ENCODE assay signal across 26 mouse cellular contexts in the genomic region with DNA sequence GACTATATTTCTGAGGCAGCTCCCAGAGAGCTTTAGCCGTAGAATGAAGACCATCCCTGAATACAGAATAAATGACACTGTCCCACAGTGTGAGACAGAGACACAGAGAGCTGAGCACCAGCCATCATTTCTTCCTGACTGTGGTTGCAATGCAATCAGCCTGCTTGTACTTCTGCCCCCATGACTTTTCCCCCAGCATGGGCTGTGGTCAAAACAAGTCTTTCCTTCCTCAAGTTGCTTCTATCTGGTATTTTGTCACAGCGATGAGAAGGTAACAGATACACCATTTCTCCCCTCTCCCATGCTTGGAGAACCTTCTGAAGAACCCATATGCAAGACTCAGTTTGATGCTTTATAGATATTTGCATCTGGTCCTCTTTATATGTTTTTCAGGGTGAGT. TPM values are rescaled to one million over a fixed set of nuclear protein-coding genes. Genes with fewer than 3 reads are reported as not detected.
DNase-seq lines count a peak whose midpoint lies in the region; ATAC-seq and TF ChIP-seq lines count a peak whose summit lies in the region.
"Had no signal": no experiment of that assay in that cellular context is flagged by ENCODE, and none has a peak within 500 bp of the region (broad histone marks: within the 10 kb centered on the region; RNA-seq: fewer than 3 reads in every experiment).

No protein-coding gene starts in this region.

- TF ChIP-seq EP300 in MEL (IDR thresholded peaks at IDR 0.05; ENCODE audit: low read depth in 1 of 2, low read length in 2 of 2), result no peak

- TF ChIP-seq POLR2A in MEL (IDR thresholded peaks at IDR 0.05; ENCODE audit: control insufficient read depth in 1 of 2, insufficient read depth in 1 of 2, low read depth in 1 of 2, low read length in 2 of 2, poor library complexity in 1 of 2), result no peak

- H3K9me3 ChIP-seq in megakaryocyte, embryonic 14.5 days, result peaks cover 13% of the 10 kb centered on the region
- H3K9me3 ChIP-seq in MEL (replicated peaks; ENCODE audit: insufficient read depth, low read length), result no peaks in the 10 kb centered on the region
- H3K9me3 ChIP-seq: embryonic facial prominence, embryonic 10.5 days; embryonic facial prominence, embryonic 12.5 days; forebrain, embryonic 13.5 days; forebrain, embryonic 15.5 days; G1E had no signal

- H3K27ac ChIP-seq in MEL (ENCODE audit: control insufficient read depth, low read depth, low read length), result no peak overlapping the region
- H3K27ac ChIP-seq: embryonic facial prominence, embryonic 10.5 days; embryonic facial prominence, embryonic 12.5 days; forebrain, embryonic 13.5 days; forebrain, embryonic 15.5 days had no signal

- TF ChIP-seq RAD21 in MEL (IDR thresholded peaks at IDR 0.05; ENCODE audit: low read depth, low read length), result no peak

- H3K36me3 ChIP-seq in megakaryocyte, embryonic 14.5 days (replicated peaks; ENCODE audit: low read length), result no peaks in the 10 kb centered on the region
- H3K36me3 ChIP-seq in MEL (ENCODE audit: control insufficient read depth in 1 of 2, insufficient read depth in 2 of 2, low read length in 2 of 2), result peaks cover 0 to 7% of the 10 kb centered on the region in 2 experiments; a peak in 2 of 4 replicates
- H3K36me3 ChIP-seq: embryonic facial prominence, embryonic 10.5 days; embryonic facial prominence, embryonic 12.5 days; forebrain, embryonic 15.5 days; G1E had no signal

- peaks cover 44% of the 10 kb centered on the region for H3K4me1 ChIP-seq in megakaryocyte, embryonic 14.5 days
- H3K4me1 ChIP-seq in MEL (ENCODE audit: control insufficient read depth in 1 of 2, insufficient read depth in 2 of 2, low read length in 2 of 2), result peaks cover 0 to 14% of the 10 kb centered on the region in 2 experiments; a peak in 2 of 4 replicates
- H3K4me1 ChIP-seq: forebrain, embryonic 13.5 days; forebrain, embryonic 15.5 days had no signal

- H3K79me2 ChIP-seq in MEL (ENCODE audit: control insufficient read depth, insufficient read depth, low read length, poor library complexity), result no peaks in the 10 kb centered on the region

- DNase-seq in MEL (ENCODE audit: low read depth, low spot score), result peak; percentile 31
- peak; percentile 7 for DNase-seq in adipocyte (ENCODE audit: low spot score)
- no peak for DNase-seq in cerebellum, postnatal 14 days
- no peak for DNase-seq in urinary bladder, postnatal 10 days (ENCODE audit: low spot score)
- no peak for DNase-seq in layer of hippocampus, postnatal 10 days (ENCODE audit: low spot score in 2 of 2)
- DNase-seq: adrenal gland, adult 2 months; adrenal gland, postnatal 10 days; adrenal gland, postnatal 25 days; B cell, adult 2 months; cerebellum, adult 11-12 months; cerebellum, adult 2 months; cerebellum, adult 9-10 months; cerebellum, postnatal 10 days; cerebellum, postnatal 36 days; forebrain, postnatal 0 days had no signal

- no peak for ATAC-seq in megakaryocyte, adult 5-6 weeks (ENCODE audit: poor library complexity, severe bottlenecking)
- 0 out of 2 replicates have a peak, but pooled peaks have one; percentile 9 for ATAC-seq in common myeloid progenitor, adult 5-6 weeks (replicated peaks; ENCODE audit: low read depth, poor library complexity, severe bottlenecking)
- ATAC-seq: activated CD4-positive, CD25-positive, alpha-beta regulatory T cell, adult 4 months; CD4-positive, CD25-positive, alpha-beta regulatory T cell, adult 4 months; forebrain, embryonic 13.5 days; forebrain, embryonic 15.5 days; forebrain, postnatal 0 days had no signal

- TF ChIP-seq CTCF in MEL (IDR thresholded peaks at IDR 0.05 in 2 of 3, conservative IDR thresholded peaks at IDR 0.05 in 1 of 3; ENCODE audit: control insufficient read depth in 1 of 3, insufficient read depth in 1 of 3, low read depth in 2 of 3, low read length in 3 of 3, poor library complexity in 1 of 3, severe bottlenecking in 1 of 3), result no peak

- no peak overlapping the region for H3K9ac ChIP-seq in MEL (ENCODE audit: control insufficient read depth, low read depth, low read length, poor library complexity, severe bottlenecking)
- H3K9ac ChIP-seq: embryonic facial prominence, embryonic 12.5 days; forebrain, embryonic 13.5 days; forebrain, embryonic 15.5 days; forebrain, postnatal 0 days had no signal

- peaks cover 63% of the 10 kb centered on the region for H3K27me3 ChIP-seq in megakaryocyte, embryonic 14.5 days (replicated peaks)
- no peaks in the 10 kb centered on the region for H3K27me3 ChIP-seq in MEL (ENCODE audit: control insufficient read depth in 1 of 2, insufficient read depth in 2 of 2, low read length in 2 of 2)
- H3K27me3 ChIP-seq: CH12.LX; embryonic facial prominence, embryonic 12.5 days; forebrain, embryonic 13.5 days; forebrain, embryonic 15.5 days had no signal

- H3K4me3 ChIP-seq in megakaryocyte, embryonic 14.5 days (replicated peaks), result peak overlapping the region; percentile 24
- no peak overlapping the region for H3K4me3 ChIP-seq in MEL (ENCODE audit: control insufficient read depth in 1 of 2, insufficient read depth in 1 of 2, low read depth in 2 of 2, low read length in 2 of 2)
- H3K4me3 ChIP-seq: embryonic facial prominence, embryonic 10.5 days; embryonic facial prominence, embryonic 12.5 days; forebrain, embryonic 13.5 days; forebrain, embryonic 15.5 days had no signal

TF ChIP-seq in MEL, 35 proteins besides CTCF, POLR2A, EP300 and RAD21:
- TF ChIP-seq CHD1 (IDR thresholded peaks at IDR 0.05; ENCODE audit: low read depth, low read length), result no peak
- TF ChIP-seq HCFC1 (IDR thresholded peaks at IDR 0.05; ENCODE audit: low read depth, low read length), result no peak
- no peak for TF ChIP-seq JUND (IDR thresholded peaks at IDR 0.05; ENCODE audit: low read depth, low read length)
- TF ChIP-seq ELF1 (IDR thresholded peaks at IDR 0.05; ENCODE audit: low read depth, low read length), result no peak
- TF ChIP-seq RCOR1 (IDR thresholded peaks at IDR 0.05; ENCODE audit: low read depth, low read length), result no peak
- no peak for TF ChIP-seq MYB (IDR thresholded peaks at IDR 0.05; ENCODE audit: low read depth, low read length)
- no peak for TF ChIP-seq BHLHE40 (IDR thresholded peaks at IDR 0.05; ENCODE audit: borderline replicate concordance, low read depth, low read length)
- TF ChIP-seq UBTF (IDR thresholded peaks at IDR 0.05; ENCODE audit: borderline replicate concordance, insufficient read depth, low read depth, low read length), result no peak
- TF ChIP-seq USF1 (IDR thresholded peaks at IDR 0.05; ENCODE audit: low read depth, low read length), result no peak

RNA-seq across cellular contexts. Expression of a gene that starts 20.7 kb away (rescaled TPM):
- 2.4 TPM in 1 of 2 replicates, not detected in the other for polyA plus RNA-seq in megakaryocyte, embryonic 14.5 days (2012; ENCODE audit: insufficient read depth, low replicate concordance)
- total RNA-seq in megakaryocyte, adult 5-6 weeks (2015), result 1.6 and 2.1 TPM in 2 replicates
- 3.6 and 3.7 TPM in 2 replicates for total RNA-seq in megakaryocyte, adult 5-6 weeks (2017)
- 0.10 and 0.23 TPM in 2 replicates for total RNA-seq in MEL (2012; rRNA removed)
- under 1 TPM in 1 of 2 experiments, not detected in 1; 0.86 TPM for polyA plus RNA-seq in MEL (2012; ENCODE audit: insufficient read depth in 1 of 2, insufficient read length in 2 of 2, low read depth in 1 of 2, low replicate concordance in 2 of 2, missing spikeins in 1 of 2)
- 7.8 and 8.8 TPM in 2 replicates for total RNA-seq in common myeloid progenitor, adult 5-6 weeks (2017)
- 1 to 10 TPM; 1.2 to 2.2 TPM for total RNA-seq in layer of hippocampus, postnatal 10 days (2021)
- polyA plus RNA-seq: CD4-positive, CD25-positive, alpha-beta regulatory T cell, adult 4 months; forebrain, embryonic 13.5 days; G1E had no signal

RNA-seq across cellular contexts. Expression of a gene that starts 58.9 kb away (rescaled TPM):
- polyA plus RNA-seq in megakaryocyte, embryonic 14.5 days (2012; ENCODE audit: insufficient read depth, low replicate concordance), result 7.0 and 20.0 TPM in 2 replicates
- total RNA-seq in megakaryocyte, adult 5-6 weeks (2015), result 32.8 and 34.2 TPM in 2 replicates
- 12.0 and 12.9 TPM in 2 replicates for total RNA-seq in megakaryocyte, adult 5-6 weeks (2017)
- not detected in 2 replicates for total RNA-seq in MEL (2012; rRNA removed)
- not detected for polyA plus RNA-seq in MEL (2012; ENCODE audit: insufficient read depth in 1 of 2, insufficient read length in 2 of 2, low read depth in 1 of 2, low replicate concordance in 2 of 2, missing spikeins in 1 of 2)
- total RNA-seq in common myeloid progenitor, adult 5-6 weeks (2017), result not detected in 2 replicates
- total RNA-seq in layer of hippocampus, postnatal 10 days (2021), result 1 to 10 TPM; 4.0 TPM
- polyA plus RNA-seq: CD4-positive, CD25-positive, alpha-beta regulatory T cell, adult 4 months had no signal

RNA-seq across cellular contexts. Expression of a gene that starts 59.3 kb away (rescaled TPM):
- 1.8 and 5.0 TPM in 2 replicates for polyA plus RNA-seq in megakaryocyte, embryonic 14.5 days (2012; ENCODE audit: insufficient read depth, low replicate concordance)
- 19.7 and 22.1 TPM in 2 replicates for total RNA-seq in megakaryocyte, adult 5-6 weeks (2015)
- 17.2 and 18.1 TPM in 2 replicates for total RNA-seq in megakaryocyte, adult 5-6 weeks (2017)
- 3.8 and 3.9 TPM in 2 replicates for total RNA-seq in MEL (2012; rRNA removed)
- polyA plus RNA-seq in MEL (2012; ENCODE audit: insufficient read depth in 1 of 2, insufficient read length in 2 of 2, low read depth in 1 of 2, low replicate concordance in 2 of 2, missing spikeins in 1 of 2), result 1 to 10 TPM in 1 of 2 experiments, not detected in 1; 6.3 TPM
- 43.4 and 85.4 TPM in 2 replicates for total RNA-seq in common myeloid progenitor, adult 5-6 weeks (2017)
- 10 to 100 TPM; 70.3 to 74.4 TPM for total RNA-seq in layer of hippocampus, postnatal 10 days (2021)

Comparison
In these comparisons a context has a peak if more than half of its experiments do, and no peak if none do; other contexts are left out.
1. DNase-seq: peak in MEL (single experiment) and adipocyte (single experiment); none in cerebellum, postnatal 14 days (0 of 2), urinary bladder, postnatal 10 days (single experiment) and layer of hippocampus, postnatal 10 days (0 of 2).